Mouse (Mus musculus) intestine, embryonic 16.5 days (tissue): ENCODE results near the gene Sphk1. TPM values are rescaled to one million over a fixed set of nuclear protein-coding genes. Genes with fewer than 3 reads are reported as not detected.

Experiments
- ATAC-seq: fragments of 200-750 bp; cut with Nextera tagmentation; 2 replicates; pipeline ENCODE4 v1.8.0; 2017; ENCODE audit warnings: moderate TSS enrichment, moderate library complexity
- H3K27ac ChIP-seq: fragments of 300-500 bp; sonication (generic); 2 replicates; pipeline ENCODE4 v1.5.1; 2014; ENCODE audit warnings: mild to moderate bottlenecking, low read length
- H3K27me3 ChIP-seq: fragments of 300-500 bp; sonication (generic); replicated peaks from 2 replicates; pipeline ENCODE4 v1.6.1; 2014; ENCODE audit warnings: low read length, control low read depth, mixed read lengths; ENCODE audit not compliant: control insufficient read depth, insufficient read depth
- H3K36me3 ChIP-seq: fragments of 300-500 bp; sonication (generic); 2 replicates; pipeline ENCODE4 v1.6.1; 2014; ENCODE audit warnings: low read length, control low read depth; ENCODE audit not compliant: control insufficient read depth, insufficient read depth
- H3K4me1 ChIP-seq: fragments of 300-500 bp; sonication (generic); 2 replicates; pipeline ENCODE4 v1.6.1; 2014; ENCODE audit warnings: low read length, control low read depth, mixed read lengths; ENCODE audit not compliant: control insufficient read depth, insufficient read depth
- H3K4me2 ChIP-seq: fragments of 300-500 bp; sonication (generic); 2 replicates; pipeline ENCODE4 v1.6.1; 2014; ENCODE audit warnings: low read depth, low read length, control low read depth
- H3K4me3 ChIP-seq: fragments of 300-500 bp; sonication (generic); 2 replicates; pipeline ENCODE4 v1.5.1; 2014; ENCODE audit warnings: mild to moderate bottlenecking, low read length
- H3K9ac ChIP-seq: fragments of 300-500 bp; sonication (generic); 2 replicates; pipeline ENCODE4 v1.6.1; 2014; ENCODE audit warnings: low read depth, low read length
- H3K9me3 ChIP-seq: fragments of 300-500 bp; sonication (generic); 2 replicates; pipeline ENCODE4 v1.6.1; 2016; ENCODE audit warnings: low read length, control low read depth; ENCODE audit not compliant: control insufficient read depth
- WGBS: fragments of 180-500 bp; shearing (Covaris S2); extraction: QIAGEN DNeasy Blood & Tissue Kit; methylation state at CpG from one replicate; pipeline ENCODE4 v1.1.7; 2014; 5-methylcytosine and 5-hydroxymethylcytosine counted together
- polyA plus RNA-seq: library from polyadenylated mRNA; unstranded; fragments of >200 nt; fragmentation: Nextera tagmentation; extraction: Ambion mirVana; gene quantifications from 2 replicates; pipeline ENCODE4 v1.2.1, GENCODE M21; 2015

The Sphk1 gene
- polyA plus RNA-seq, 1 experiment from 2014 or later, result 5.2 TPM

GRCm38 (mm10) chr11:116565283-116566041, 34.7 kb downstream of the Sphk1 start:
- Histone ChIP-seq H3K4me2 (no peak overlapping the region), H3K27ac (no peak overlapping the region), H3K4me1 (peaks cover 12% of the 10 kb centered on the region; the same call in 1 of the 2 replicates), H3K27me3 (no peaks in the 10 kb centered on the region), H3K9me3 (no peaks in the 10 kb centered on the region), H3K36me3 (no peaks in the 10 kb centered on the region), H3K9ac (no peak overlapping the region), H3K4me3 (no peak overlapping the region)
- ATAC-seq, result peak; percentile 78
- 46% methylated on average over 7 of the region's 7 CpGs for WGBS

GRCm38 (mm10) chr11:116567531-116567930, 36.8 kb downstream of the Sphk1 start:
- H3K27ac ChIP-seq, result no peak overlapping the region
- no peaks in the 10 kb centered on the region for H3K36me3 ChIP-seq
- H3K4me3 ChIP-seq, result no peak overlapping the region
- ATAC-seq, result no peak
- no peak overlapping the region for H3K9ac ChIP-seq
- H3K9me3 ChIP-seq, result no peaks in the 10 kb centered on the region
- H3K27me3 ChIP-seq, result no peaks in the 10 kb centered on the region
- no peak overlapping the region for H3K4me2 ChIP-seq
- WGBS, result 88% methylated on average over 8 of the region's 8 CpGs
- peaks cover 27% of the 10 kb centered on the region for H3K4me1 ChIP-seq

GRCm38 (mm10) chr11:116570821-116571220, 40.1 kb downstream of the Sphk1 start:
- no peak overlapping the region for H3K4me3 ChIP-seq
- WGBS, result 71% methylated on average over 7 of the region's 7 CpGs
- H3K9ac ChIP-seq, result no peak overlapping the region
- no peaks in the 10 kb centered on the region for H3K9me3 ChIP-seq
- no peak for ATAC-seq
- no peaks in the 10 kb centered on the region for H3K27me3 ChIP-seq
- H3K4me2 ChIP-seq, result no peak overlapping the region
- no peaks in the 10 kb centered on the region for H3K36me3 ChIP-seq
- H3K4me1 ChIP-seq, result peaks cover 35% of the 10 kb centered on the region
- no peak overlapping the region for H3K27ac ChIP-seq

GRCm38 (mm10) chr11:116571767-116572679, 41.3 kb downstream of the Sphk1 start:
- H3K4me3 ChIP-seq, result no peak overlapping the region
- no peaks in the 10 kb centered on the region for H3K36me3 ChIP-seq
- H3K9me3 ChIP-seq, result no peaks in the 10 kb centered on the region
- H3K27ac ChIP-seq, result no peak overlapping the region
- H3K9ac ChIP-seq, result no peak overlapping the region
- peak; percentile 73 for ATAC-seq
- H3K4me2 ChIP-seq, result 0 out of 2 replicates have a peak overlapping the region, but pooled peaks have one; percentile 6
- 62% methylated on average over 19 of the region's 19 CpGs for WGBS
- no peaks in the 10 kb centered on the region for H3K27me3 ChIP-seq
- H3K4me1 ChIP-seq, result peaks cover 36% of the 10 kb centered on the region

GRCm38 (mm10) chr11:116572756-116573543, 42.2 kb downstream of the Sphk1 start:
- H3K9ac ChIP-seq, result no peak overlapping the region

DNA sequence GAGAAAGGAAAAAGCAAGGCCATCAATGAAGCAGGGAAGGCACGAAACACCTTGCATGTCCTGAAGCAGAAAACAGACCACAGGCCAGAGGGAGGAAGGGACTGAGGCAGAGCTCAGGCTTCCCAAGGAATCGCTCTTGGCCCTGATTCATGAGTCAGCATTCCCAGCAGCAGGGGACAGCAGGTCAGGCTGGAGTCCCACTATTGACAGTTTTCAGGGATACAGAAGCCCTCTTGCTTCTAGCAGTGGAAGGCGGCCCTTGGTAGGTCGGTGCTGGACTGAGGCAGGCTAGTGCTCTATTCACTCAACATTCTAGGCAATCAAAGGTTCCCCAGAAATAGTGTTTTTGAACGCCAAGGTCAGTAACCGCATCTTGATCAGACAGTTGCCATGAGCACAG, 43.8 kb downstream of the Sphk1 start:
- Histone ChIP-seq H3K4me2 (no peak overlapping the region), H3K4me1 (peaks cover 36% of the 10 kb centered on the region), H3K27ac (no peak overlapping the region), H3K9ac (no peak overlapping the region), H3K9me3 (no peaks in the 10 kb centered on the region), H3K27me3 (no peaks in the 10 kb centered on the region), H3K4me3 (no peak overlapping the region), H3K36me3 (no peaks in the 10 kb centered on the region)
- WGBS, result 60% methylated on average over 6 of the region's 6 CpGs
- no peak for ATAC-seq

More at GRCm38 (mm10) chr11:116572756-116573543, 42.2 kb downstream of the Sphk1 start:
- no peaks in the 10 kb centered on the region for H3K9me3 ChIP-seq
- H3K4me1 ChIP-seq, result peaks cover 36% of the 10 kb centered on the region
- no peak overlapping the region for H3K4me3 ChIP-seq
- H3K36me3 ChIP-seq, result no peaks in the 10 kb centered on the region
- H3K27me3 ChIP-seq, result no peaks in the 10 kb centered on the region
- H3K4me2 ChIP-seq, result no peak overlapping the region
- ATAC-seq, result peak; percentile 52; the same call in 1 of the 2 replicates
- WGBS, result 49% methylated on average over 12 of the region's 12 CpGs
- H3K27ac ChIP-seq, result no peak overlapping the region

GRCm38 (mm10) chr11:116574982-116575381, 44.3 kb downstream of the Sphk1 start:
- ATAC-seq, result no peak
- Histone ChIP-seq H3K4me2 (no peak overlapping the region), H3K9me3 (no peaks in the 10 kb centered on the region), H3K9ac (no peak overlapping the region), H3K27me3 (no peaks in the 10 kb centered on the region), H3K36me3 (no peaks in the 10 kb centered on the region), H3K27ac (no peak overlapping the region), H3K4me3 (no peak overlapping the region), H3K4me1 (peaks cover 36% of the 10 kb centered on the region)
- 66% methylated on average over 6 of the region's 6 CpGs for WGBS

GRCm38 (mm10) chr11:116575396-116575795, 44.7 kb downstream of the Sphk1 start:
- no peak overlapping the region for H3K4me3 ChIP-seq
- no peak overlapping the region for H3K27ac ChIP-seq
- peaks cover 38% of the 10 kb centered on the region for H3K4me1 ChIP-seq
- H3K9ac ChIP-seq, result no peak overlapping the region
- no peaks in the 10 kb centered on the region for H3K27me3 ChIP-seq
- WGBS, result 79% methylated on average over 2 of the region's 2 CpGs
- no peaks in the 10 kb centered on the region for H3K9me3 ChIP-seq
- H3K4me2 ChIP-seq, result no peak overlapping the region
- no peaks in the 10 kb centered on the region for H3K36me3 ChIP-seq
- ATAC-seq, result no peak

DNA sequence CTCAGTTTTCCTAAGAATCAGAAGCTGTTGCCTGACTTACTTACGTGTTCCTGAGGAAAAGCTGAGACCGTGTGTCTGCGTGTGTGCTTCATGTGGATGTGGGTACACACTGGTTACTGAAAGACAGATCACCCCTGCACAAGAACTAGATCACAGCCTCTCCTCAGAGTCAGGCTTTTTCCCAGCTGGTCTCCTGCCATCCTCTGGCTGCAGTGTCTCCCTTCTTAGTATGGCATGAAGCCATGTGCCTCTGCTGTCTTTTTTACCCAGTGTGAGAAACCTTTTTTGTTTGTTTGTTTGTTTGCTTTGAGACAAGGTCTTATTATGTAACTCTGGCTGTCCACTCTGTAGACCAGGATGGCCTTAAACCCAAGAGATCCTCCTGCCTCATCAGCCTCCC, 48.6 kb downstream of the Sphk1 start:
- no peaks in the 10 kb centered on the region for H3K27me3 ChIP-seq
- no peak overlapping the region for H3K4me3 ChIP-seq
- H3K9me3 ChIP-seq, result no peaks in the 10 kb centered on the region
- peaks cover 12% of the 10 kb centered on the region for H3K4me1 ChIP-seq
- H3K4me2 ChIP-seq, result no peak overlapping the region
- ATAC-seq, result no peak
- no peaks in the 10 kb centered on the region for H3K36me3 ChIP-seq
- no peak overlapping the region for H3K27ac ChIP-seq
- WGBS, result 93% methylated on average over 3 of the region's 3 CpGs
- H3K9ac ChIP-seq, result no peak overlapping the region
